Mouse (Mus musculus): Measurements from ENCODE around the gene Lmtk3. TPM values are rescaled to one million over a fixed set of nuclear protein-coding genes. Genes with fewer than 3 reads are reported as not detected.

Gene Lmtk3
- polyA plus RNA-seq, 1 experiment from 2014 or later, result 10.6 TPM

GRCm38 (mm10) chr7:45813787-45814779 is 30.5 kb downstream of the Lmtk3 start, which contains the start of gene Cyth2:
TSS of gene Cyth2 (minus strand) at chr7:45814581.
- H3K27ac ChIP-seq (replicated peaks), result peak within 1 kb of the TSS; percentile 100
- peak within 1 kb of the TSS; percentile 91 for H3K4me2 ChIP-seq (replicated peaks)
- no peaks in the 10 kb centered on the region for H3K9me3 ChIP-seq
- peak within 1 kb of the TSS; percentile 99 for H3K9ac ChIP-seq (replicated peaks)
- peaks cover 39% of the 10 kb centered on the region for H3K36me3 ChIP-seq
- H3K4me3 ChIP-seq, result peak within 1 kb of the TSS; percentile 90
- H3K27me3 ChIP-seq, result peaks cover 10% of the 10 kb centered on the region
- under 1% methylated on average over 72 of the region's 92 CpGs for WGBS
- peaks cover 28% of the 10 kb centered on the region for H3K4me1 ChIP-seq
- peak; percentile 98 for ATAC-seq (ENCODE audit: low FRiP score, low read depth)

DNA sequence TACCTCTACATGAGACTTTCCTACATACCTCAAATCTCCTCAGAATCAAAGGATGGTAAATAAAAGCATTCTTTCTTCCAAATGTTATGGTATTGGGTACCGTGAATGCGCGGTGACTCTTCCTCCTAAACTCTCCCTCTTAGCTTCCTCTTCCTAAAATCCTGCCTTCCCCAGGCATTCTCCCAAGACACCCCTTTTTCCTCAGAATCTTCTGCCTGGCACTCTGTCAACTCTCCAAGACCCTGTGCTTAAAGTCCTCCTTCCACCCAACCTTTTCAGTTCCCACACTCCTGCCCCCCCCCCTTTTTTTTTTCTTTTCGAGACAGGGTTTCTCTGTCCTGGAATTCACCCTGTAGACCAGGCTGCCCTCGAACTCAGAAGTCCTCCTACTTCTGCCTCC is 31.3 kb downstream of the Lmtk3 start:
- Histone ChIP-seq H3K36me3 (peaks cover 31% of the 10 kb centered on the region), H3K9me3 (no peaks in the 10 kb centered on the region), H3K4me3 (peak overlapping the region; percentile 90), H3K4me2 (replicated peaks) (peak overlapping the region; percentile 52), H3K27me3 (peaks cover 13% of the 10 kb centered on the region), H3K27ac (replicated peaks) (peak overlapping the region; percentile 65), H3K9ac (replicated peaks) (no peak overlapping the region), H3K4me1 (peaks cover 28% of the 10 kb centered on the region)
- 1% methylated on average over 5 of the region's 5 CpGs for WGBS
- ATAC-seq (ENCODE audit: low FRiP score, low read depth), result no peak

- Histone ChIP-seq H3K9me3 (no peaks in the 10 kb centered on the region), H3K27me3 (peaks cover 19% of the 10 kb centered on the region), H3K4me3 (no peak overlapping the region), H3K9ac (replicated peaks) (no peak overlapping the region; the same call in 1 of the 2 replicates), H3K27ac (replicated peaks) (peak overlapping the region; percentile 65), H3K36me3 (peaks cover 25% of the 10 kb centered on the region), H3K4me2 (replicated peaks) (peak overlapping the region; percentile 52), H3K4me1 (peaks cover 28% of the 10 kb centered on the region)
- WGBS, result 16% methylated on average over 10 of the region's 10 CpGs
- ATAC-seq (ENCODE audit: low FRiP score, low read depth), result no peak
These were observed 31.9 kb downstream of the Lmtk3 start for GRCm38 (mm10) chr7:45815323-45815983.

- no peak for ATAC-seq (ENCODE audit: low FRiP score, low read depth)
- Histone ChIP-seq H3K9ac (replicated peaks) (no peak overlapping the region; the same call in 1 of the 2 replicates), H3K27ac (replicated peaks) (0 out of 2 replicates have a peak overlapping the region, but pooled peaks have one; percentile 65), H3K9me3 (no peaks in the 10 kb centered on the region), H3K27me3 (peaks cover 25% of the 10 kb centered on the region), H3K4me3 (no peak overlapping the region), H3K4me2 (replicated peaks) (no peak overlapping the region), H3K4me1 (peaks cover 28% of the 10 kb centered on the region), H3K36me3 (peaks cover 20% of the 10 kb centered on the region)
- WGBS, result 35% methylated on average over 2 of the region's 2 CpGs
These were observed 32.4 kb downstream of the Lmtk3 start for GRCm38 (mm10) chr7:45815984-45816351.

GRCm38 (mm10) chr7:45819843-45820242 is 36.3 kb downstream of the Lmtk3 start:
- Histone ChIP-seq H3K9me3 (no peaks in the 10 kb centered on the region), H3K27ac (replicated peaks) (no peak overlapping the region), H3K4me1 (peaks cover 12% of the 10 kb centered on the region), H3K36me3 (peaks cover 23% of the 10 kb centered on the region), H3K9ac (replicated peaks) (no peak overlapping the region), H3K4me3 (no peak overlapping the region), H3K27me3 (peaks cover 25% of the 10 kb centered on the region), H3K4me2 (replicated peaks) (0 out of 2 replicates have a peak overlapping the region, but pooled peaks have one; percentile 3)
- ATAC-seq (ENCODE audit: low FRiP score, low read depth), result no peak
- 10% methylated on average over 25 of the region's 25 CpGs for WGBS

- peaks cover 25% of the 10 kb centered on the region for H3K27me3 ChIP-seq
- no peaks in the 10 kb centered on the region for H3K9me3 ChIP-seq
- H3K9ac ChIP-seq (replicated peaks), result no peak overlapping the region
- ATAC-seq (ENCODE audit: low FRiP score, low read depth), result no peak
- H3K27ac ChIP-seq (replicated peaks), result no peak overlapping the region
- peaks cover 33% of the 10 kb centered on the region for H3K36me3 ChIP-seq
- H3K4me3 ChIP-seq, result no peak overlapping the region
- H3K4me2 ChIP-seq (replicated peaks), result no peak overlapping the region
- peaks cover 2% of the 10 kb centered on the region for H3K4me1 ChIP-seq
These were observed 37.4 kb downstream of the Lmtk3 start for GRCm38 (mm10) chr7:45820913-45821312.

- peaks cover 62% of the 10 kb centered on the region for H3K36me3 ChIP-seq
- no peak for ATAC-seq (ENCODE audit: low FRiP score, low read depth)
- H3K4me3 ChIP-seq, result no peak within 1 kb of the TSS
- H3K9ac ChIP-seq (replicated peaks), result 0 out of 2 replicates have a peak within 1 kb of the TSS, but pooled peaks have one; percentile 24
- H3K27ac ChIP-seq (replicated peaks), result no peak within 1 kb of the TSS
- H3K4me1 ChIP-seq, result peaks cover 3% of the 10 kb centered on the region
- peaks cover 14% of the 10 kb centered on the region for H3K27me3 ChIP-seq
- no peak within 1 kb of the TSS for H3K4me2 ChIP-seq (replicated peaks)
- H3K9me3 ChIP-seq, result no peaks in the 10 kb centered on the region
- WGBS, result 65% methylated on average over 6 of the region's 7 CpGs
These were observed 41.1 kb downstream of the Lmtk3 start, which contains the start of gene Kcnj14 for GRCm38 (mm10) chr7:45824598-45824997. TSS of gene Kcnj14 (minus strand) at chr7:45824782.

- Histone ChIP-seq H3K4me1 (peaks cover 15% of the 10 kb centered on the region), H3K27ac (replicated peaks) (no peak overlapping the region), H3K27me3 (peaks cover 6% of the 10 kb centered on the region), H3K36me3 (peaks cover 62% of the 10 kb centered on the region), H3K9ac (replicated peaks) (no peak overlapping the region), H3K4me3 (no peak overlapping the region), H3K9me3 (no peaks in the 10 kb centered on the region), H3K4me2 (replicated peaks) (no peak overlapping the region)
- WGBS, result 94% methylated on average over 7 of the region's 7 CpGs
- ATAC-seq (ENCODE audit: low FRiP score, low read depth), result no peak
These were observed 43.1 kb downstream of the Lmtk3 start for GRCm38 (mm10) chr7:45826631-45827030.

DNA sequence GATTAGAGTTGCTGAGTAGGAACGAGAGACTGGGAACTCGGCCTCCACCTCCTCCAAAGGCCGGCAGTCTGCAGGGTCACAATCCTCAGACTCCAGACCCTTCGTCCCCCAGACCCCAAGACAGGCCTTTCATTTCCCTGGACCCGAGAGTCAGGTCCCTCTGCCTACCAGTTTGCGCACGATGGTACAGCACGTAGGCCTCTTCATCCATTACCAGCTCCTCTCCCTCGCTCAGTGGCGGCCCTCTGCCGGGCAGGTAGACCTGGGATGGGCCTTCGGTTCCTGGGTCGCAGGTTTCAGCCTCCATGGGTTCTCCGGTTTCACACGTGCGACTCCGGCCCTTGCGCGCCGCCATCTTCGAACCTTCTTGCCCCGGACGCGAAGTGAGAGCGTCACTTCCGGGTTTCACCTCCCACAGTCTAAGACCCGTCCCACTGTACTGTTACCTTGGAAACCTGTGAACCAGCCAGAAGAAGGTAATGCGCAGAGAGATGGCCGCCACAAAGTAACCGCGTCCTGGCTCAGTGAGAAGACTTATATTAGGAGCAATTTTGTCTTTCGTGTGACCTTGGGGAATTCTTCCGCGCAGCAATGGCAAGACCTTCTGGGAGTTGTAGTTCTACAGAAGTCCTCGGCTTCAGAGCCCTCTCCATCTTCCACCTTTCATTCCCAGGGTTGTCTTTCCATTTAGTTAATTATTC is 47.0 kb downstream of the Lmtk3 start, which contains the start of gene Grwd1:
TSS of gene Grwd1 (minus strand) at position 518 of the 701 bp plus-strand sequence.
- under 1% methylated on average over 35 of the region's 35 CpGs for WGBS
- Histone ChIP-seq H3K9me3 (no peaks in the 10 kb centered on the region), H3K27ac (replicated peaks) (peak within 1 kb of the TSS; percentile 71), H3K4me2 (replicated peaks) (peak within 1 kb of the TSS; percentile 78), H3K4me1 (peaks cover 32% of the 10 kb centered on the region), H3K36me3 (peaks cover 32% of the 10 kb centered on the region), H3K9ac (replicated peaks) (peak within 1 kb of the TSS; percentile 63), H3K4me3 (peak within 1 kb of the TSS; percentile 79), H3K27me3 (peaks cover 45% of the 10 kb centered on the region)
- ATAC-seq (ENCODE audit: low FRiP score, low read depth), result peak; percentile 89

GRCm38 (mm10) chr7:45831128-45831525 is 47.6 kb downstream of the Lmtk3 start:
- no peak overlapping the region for H3K9ac ChIP-seq (replicated peaks)
- H3K4me2 ChIP-seq (replicated peaks), result peak overlapping the region; percentile 78
- 18% methylated on average over 5 of the region's 5 CpGs for WGBS
- peaks cover 26% of the 10 kb centered on the region for H3K36me3 ChIP-seq
- H3K9me3 ChIP-seq, result no peaks in the 10 kb centered on the region
- peaks cover 32% of the 10 kb centered on the region for H3K4me1 ChIP-seq
- peak; percentile 55; the same call in 1 of the 2 replicates for ATAC-seq (ENCODE audit: low FRiP score, low read depth)
- H3K27ac ChIP-seq (replicated peaks), result peak overlapping the region; percentile 71; the same call in 1 of the 2 replicates
- peak overlapping the region; percentile 79 for H3K4me3 ChIP-seq
- H3K27me3 ChIP-seq, result peaks cover 49% of the 10 kb centered on the region

DNA sequence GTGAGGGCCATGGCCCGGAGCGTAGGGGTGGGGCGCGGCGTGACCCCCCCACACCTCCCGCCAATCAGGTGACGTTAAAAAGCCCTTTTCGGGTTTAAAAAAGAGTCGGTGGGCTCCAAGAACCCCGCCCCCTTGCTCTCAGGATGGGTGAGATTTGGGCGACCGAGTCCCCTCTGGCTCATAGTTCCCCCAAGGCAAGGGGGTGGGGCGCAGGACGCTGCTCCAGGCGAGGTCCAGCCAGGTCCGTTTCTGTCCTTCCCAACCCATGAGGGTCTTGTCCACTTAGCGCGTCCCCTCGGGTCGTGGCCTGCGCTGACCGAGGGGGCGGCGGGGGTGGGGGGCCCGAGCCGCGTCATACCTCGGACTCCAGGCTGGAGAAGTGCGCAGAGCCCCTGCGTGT is 48.9 kb downstream of the Lmtk3 start:
- H3K4me3 ChIP-seq, result peak overlapping the region; percentile 33
- H3K4me2 ChIP-seq (replicated peaks), result peak overlapping the region; percentile 41; the same call in 1 of the 2 replicates
- no peak for ATAC-seq (ENCODE audit: low FRiP score, low read depth)
- H3K9ac ChIP-seq (replicated peaks), result no peak overlapping the region; the same call in 1 of the 2 replicates
- H3K4me1 ChIP-seq, result peaks cover 32% of the 10 kb centered on the region
- no peak overlapping the region for H3K27ac ChIP-seq (replicated peaks)
- H3K9me3 ChIP-seq, result no peaks in the 10 kb centered on the region
- H3K27me3 ChIP-seq, result peaks cover 60% of the 10 kb centered on the region
- WGBS, result 7% methylated on average over 30 of the region's 30 CpGs
- H3K36me3 ChIP-seq, result peaks cover 13% of the 10 kb centered on the region

Data from midbrain, embryonic 12.5 days (tissue).